Mouse (Mus musculus): ENCODE measurements around the gene Cyb5r2.

Gene Cyb5r2

GRCm38 (mm10) chr7:107757308-107758151, at the start of gene Cyb5r2:
TSS of gene Cyb5r2 (minus strand) at chr7:107758032.
- in situ Hi-C loops (cut with MboI, MseI) = no loop called here

GRCm38 (mm10) chr7:107802138-107802537, 44.3 kb upstream of the Cyb5r2 start:
- in situ Hi-C loops (cut with MboI, MseI) = no loop called here

DNA sequence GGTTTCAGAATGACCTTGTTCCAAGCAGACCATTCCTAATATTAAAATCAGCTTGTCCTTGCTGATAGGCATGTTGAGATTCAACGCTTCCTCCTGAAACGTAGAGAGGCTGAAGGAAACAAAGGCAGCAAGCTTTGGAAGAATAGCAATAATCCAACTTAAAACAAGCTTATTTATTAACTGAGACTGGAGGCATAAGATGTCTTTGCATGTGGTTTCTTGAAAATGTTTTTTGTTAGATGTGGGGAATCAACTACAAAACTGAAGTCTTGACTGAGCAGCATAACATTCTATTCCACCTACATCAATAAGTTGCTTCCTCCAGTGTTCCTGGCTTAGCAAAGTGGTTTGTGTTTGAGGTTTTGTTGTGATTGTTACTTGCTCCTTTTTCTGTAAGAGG, 43.3 kb upstream of the Cyb5r2 start, which contains the start of gene Ovch2:
Gene Ovch2, minus strand, starts transcription at position 101 of the 400 bp plus-strand sequence.
- in situ Hi-C loops (cut with MboI, MseI) = no loop called here

DNA sequence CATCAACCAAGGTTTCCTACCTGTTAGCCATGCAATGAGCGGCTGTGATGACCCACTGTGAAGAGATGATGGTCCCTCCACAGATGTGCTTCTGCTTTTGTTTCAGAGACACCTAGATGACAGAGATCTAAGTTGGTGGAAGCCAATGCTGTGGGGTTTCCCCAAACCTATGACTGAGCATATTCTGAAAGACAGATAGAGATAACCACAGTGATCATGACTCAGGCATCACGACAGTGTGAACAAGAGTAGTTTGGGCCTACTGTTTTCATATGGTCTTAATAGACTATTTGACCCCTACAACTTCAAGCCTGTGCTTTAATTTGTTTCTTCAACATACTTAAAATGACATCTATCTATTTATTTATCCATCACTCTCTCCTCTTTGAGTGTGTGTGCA, 38.7 kb upstream of the Cyb5r2 start:
- in situ Hi-C loops (cut with MboI, MseI) = no loop called here

- in situ Hi-C loops (cut with MboI, MseI) = no loop called here
Measured at GRCm38 (mm10) chr7:107787977-107788620, 30.3 kb upstream of the Cyb5r2 start.

- in situ Hi-C loops (cut with MboI, MseI) = no loop called here
Measured at GRCm38 (mm10) chr7:107779611-107780010, 21.8 kb upstream of the Cyb5r2 start.

GRCm38 (mm10) chr7:107778216-107778615, 20.4 kb upstream of the Cyb5r2 start:
- in situ Hi-C loops (cut with MboI, MseI) = no loop called here

DNA sequence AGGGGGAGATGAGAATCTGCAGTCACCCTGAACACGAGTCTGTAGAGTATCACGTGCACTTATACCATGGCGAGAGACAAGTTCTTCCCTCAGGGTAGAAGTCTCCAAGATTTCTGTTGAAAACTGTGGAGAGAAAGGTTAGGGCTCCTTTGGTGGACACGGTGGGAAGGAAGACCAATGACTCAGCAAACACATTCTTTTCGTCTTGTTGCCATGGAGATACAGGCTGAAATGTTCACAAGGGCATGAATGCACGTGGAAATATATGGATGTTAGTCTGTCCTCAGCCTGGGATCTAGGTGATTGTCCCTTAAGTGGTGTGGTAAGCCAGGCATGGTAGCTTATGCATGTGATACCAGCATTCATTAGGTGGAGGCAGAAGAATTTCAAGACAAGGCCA, 13.0 kb upstream of the Cyb5r2 start:
- in situ Hi-C loops (cut with MboI, MseI) = no loop called here

- in situ Hi-C loops (cut with MboI, MseI) = no loop called here
Measured at GRCm38 (mm10) chr7:107756748-107757147, 1.1 kb downstream of the Cyb5r2 start.

DNA sequence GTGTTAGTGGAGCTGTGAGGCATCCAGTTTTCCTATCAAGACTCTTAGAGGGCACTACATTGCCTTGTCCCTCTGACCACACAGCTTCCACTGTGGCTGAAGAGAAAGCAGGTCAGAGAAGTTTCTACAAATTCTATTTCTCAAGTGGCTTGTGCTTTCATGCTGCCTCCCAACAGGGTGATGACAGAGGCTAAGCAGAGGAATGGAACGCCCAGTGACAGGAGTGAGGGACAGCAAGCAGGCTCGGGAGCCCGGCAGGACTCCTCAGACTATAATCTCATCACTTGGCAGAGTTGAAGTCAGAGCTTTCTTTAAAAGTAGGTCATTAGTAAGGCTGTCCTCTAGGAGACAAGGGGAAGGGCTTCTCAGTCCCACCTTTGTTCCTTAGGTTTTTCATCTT, 1.9 kb downstream of the Cyb5r2 start:
- in situ Hi-C loops (cut with MboI, MseI) = no loop called here

DNA sequence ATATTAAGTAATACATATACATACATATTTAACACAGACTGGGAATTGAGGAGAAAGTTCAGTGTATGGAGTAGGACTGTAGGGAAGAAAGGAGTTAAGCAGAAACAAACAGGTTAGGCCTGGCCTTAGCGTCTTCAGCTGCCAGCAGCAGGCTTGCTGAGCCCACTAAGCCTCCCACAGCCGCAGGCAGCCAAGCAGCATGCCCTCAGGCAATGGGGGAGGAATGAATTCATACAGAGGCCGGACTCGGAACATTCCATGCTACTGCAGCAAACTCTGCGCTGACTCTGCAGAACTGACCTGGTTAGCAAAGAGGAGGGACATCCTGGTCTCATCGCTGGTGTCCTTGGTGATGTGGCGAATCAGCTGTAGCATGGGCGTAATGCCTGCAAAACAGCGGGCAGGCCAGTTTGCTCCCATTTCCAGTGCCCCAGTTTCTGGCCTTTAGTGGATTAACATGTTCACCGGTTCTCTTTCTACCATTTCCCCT, 5.8 kb downstream of the Cyb5r2 start:
- in situ Hi-C loops (cut with MboI, MseI) = no loop called here

GRCm38 (mm10) chr7:107749721-107750120, 8.1 kb downstream of the Cyb5r2 start:
- in situ Hi-C loops (cut with MboI, MseI) = loop anchor here in 1 of 2 experiments (5.0 kb wide), 1 partner anchor 87 kb away; no protein-coding TSS in a partner anchor

DNA sequence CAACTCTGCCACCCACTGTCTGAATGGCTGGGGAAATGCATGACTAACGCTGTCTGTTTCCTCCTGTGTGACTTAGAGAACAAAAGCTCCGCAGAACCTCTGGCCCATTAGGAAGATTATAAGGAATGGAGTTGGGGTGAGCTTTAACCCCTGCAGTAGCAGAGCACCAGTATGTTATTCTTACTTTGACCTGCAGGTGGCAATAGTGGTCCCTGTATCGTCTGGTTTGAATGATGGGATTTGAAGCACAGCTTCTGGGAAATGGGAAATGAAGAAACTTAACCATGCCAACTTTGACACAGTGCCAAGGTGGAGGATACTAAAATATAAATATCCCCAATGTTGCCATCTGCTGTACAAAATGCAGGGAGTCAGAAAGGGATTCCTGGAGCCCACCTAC, 8.6 kb downstream of the Cyb5r2 start:
- in situ Hi-C loops (cut with MboI, MseI) = loop anchor here in 1 of 2 experiments (5.0 kb wide), 1 partner anchor 87 kb away; no protein-coding TSS in a partner anchor

DNA sequence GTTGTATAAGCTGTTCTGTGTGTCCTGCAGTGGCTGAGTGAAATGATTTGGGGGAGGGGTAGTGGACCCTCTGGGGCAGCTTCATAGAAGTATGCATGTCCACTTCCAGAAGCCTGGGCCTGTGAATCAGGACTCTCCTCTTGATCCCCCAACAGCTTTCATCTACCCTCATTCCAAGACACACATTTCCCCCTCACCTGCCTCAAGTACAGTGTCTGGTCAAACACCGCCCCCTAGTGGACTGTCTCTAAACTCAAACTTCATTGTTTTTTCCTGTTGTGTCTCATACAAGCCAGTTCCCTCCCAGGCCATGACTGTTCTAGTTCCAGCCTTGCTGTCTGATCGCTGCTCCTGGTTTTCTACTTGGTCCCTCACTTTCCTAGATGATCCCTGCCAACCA, 9.9 kb downstream of the Cyb5r2 start:
- in situ Hi-C loops (cut with MboI, MseI) = loop anchor here in 1 of 2 experiments (5.0 kb wide), 1 partner anchor 86 kb away; no protein-coding TSS in a partner anchor

DNA sequence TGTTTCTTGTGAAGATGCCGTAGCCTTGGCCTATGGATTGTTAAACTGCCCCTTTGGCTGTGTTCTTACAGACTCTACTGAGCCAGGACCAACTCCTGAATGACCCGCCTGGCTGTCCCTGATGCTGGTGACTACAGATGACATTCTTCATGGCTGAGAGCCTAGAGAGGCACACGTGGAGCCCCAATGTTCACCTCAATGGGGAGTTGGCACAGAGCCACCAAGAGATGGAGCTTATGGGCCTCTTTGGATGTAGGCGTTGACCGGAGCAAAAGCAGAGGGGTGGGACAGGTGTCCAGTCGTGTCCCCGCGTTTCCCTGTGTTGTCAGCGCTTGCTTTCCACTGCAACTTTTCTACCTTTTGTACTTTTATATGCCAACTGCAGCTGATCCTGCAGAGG, 10.4 kb downstream of the Cyb5r2 start:
- in situ Hi-C loops (cut with MboI, MseI) = loop anchor here in 1 of 2 experiments (5.0 kb wide), 1 partner anchor 85 kb away; no protein-coding TSS in a partner anchor

DNA sequence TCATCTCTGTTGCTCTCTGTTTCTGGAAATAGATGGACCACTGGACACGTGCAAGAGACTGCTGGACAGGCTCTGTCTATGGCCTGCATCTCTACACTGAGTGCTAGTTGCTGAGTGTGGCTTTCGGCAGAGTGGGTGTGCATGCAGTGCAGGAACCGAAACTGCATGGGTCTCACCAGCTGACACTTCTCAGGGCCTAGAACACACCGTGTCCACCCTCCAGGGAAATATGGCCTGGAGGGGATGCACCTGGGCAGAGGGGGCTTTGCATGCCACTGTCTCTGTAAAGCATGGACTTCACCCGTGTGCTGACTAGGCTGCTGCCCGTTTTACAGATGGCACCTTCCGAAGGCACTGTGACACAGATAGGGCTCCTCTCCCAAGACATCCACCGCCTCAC, 11.8 kb downstream of the Cyb5r2 start:
- in situ Hi-C loops (cut with MboI, MseI) = loop anchor here in 1 of 2 experiments (5.0 kb wide), 1 partner anchor 84 kb away; no protein-coding TSS in a partner anchor

DNA sequence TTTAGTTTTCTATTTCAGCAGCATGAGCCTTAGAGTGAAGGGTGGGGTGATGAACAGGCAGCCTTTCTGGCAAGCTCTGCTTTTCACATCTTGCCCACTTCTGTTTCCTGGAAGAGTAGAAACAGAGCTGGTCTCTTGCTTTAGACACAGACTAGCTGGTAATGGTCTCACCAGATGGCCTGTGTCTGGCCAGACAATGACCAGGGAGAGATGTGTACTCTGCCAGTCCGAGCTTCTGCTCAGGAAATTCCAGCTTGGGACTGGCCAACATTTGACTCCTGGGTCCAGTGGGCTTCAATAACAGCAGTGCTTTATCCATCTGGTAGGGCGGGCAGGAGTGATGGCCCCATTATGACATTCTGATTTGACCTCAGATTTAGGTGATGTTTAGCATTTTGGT, 12.7 kb downstream of the Cyb5r2 start:
- in situ Hi-C loops (cut with MboI, MseI) = loop anchor here in 1 of 2 experiments (5.0 kb wide), 1 partner anchor 83 kb away; no protein-coding TSS in a partner anchor

DNA sequence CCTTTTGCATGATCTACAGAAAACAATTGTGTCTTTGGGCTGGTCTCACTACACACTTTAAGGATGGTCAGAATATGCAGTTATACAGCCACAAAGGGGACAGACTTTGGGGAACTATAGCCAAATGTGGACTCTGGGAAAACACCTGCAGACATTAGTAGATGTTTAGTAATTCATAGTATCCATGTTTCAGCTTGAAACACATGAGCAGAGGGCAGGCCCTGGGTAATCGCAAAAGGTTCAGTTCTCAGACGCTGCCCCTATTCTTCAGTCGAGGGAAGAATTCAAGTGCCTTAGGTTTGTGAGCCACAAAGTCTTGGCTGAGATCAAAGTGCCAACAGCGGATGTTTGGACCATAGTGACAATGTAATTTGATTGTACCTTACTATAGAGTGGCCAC, 13.4 kb downstream of the Cyb5r2 start:
- in situ Hi-C loops (cut with MboI, MseI) = no loop called here

GRCm38 (mm10) chr7:107742963-107743465, 14.8 kb downstream of the Cyb5r2 start:
- in situ Hi-C loops (cut with MboI, MseI) = no loop called here

- in situ Hi-C loops (cut with MboI, MseI) = no loop called here
Measured at GRCm38 (mm10) chr7:107738726-107739125, 19.1 kb downstream of the Cyb5r2 start.

- in situ Hi-C loops (cut with MboI, MseI) = no loop called here
Measured at GRCm38 (mm10) chr7:107733162-107733561, 24.7 kb downstream of the Cyb5r2 start.

- in situ Hi-C loops (cut with MboI, MseI) = no loop called here
Measured at GRCm38 (mm10) chr7:107730587-107730986, 27.2 kb downstream of the Cyb5r2 start.

Measured in T-helper 17 cell (primary cell).